Mouse (Mus musculus) NIH3T3 (cell line): ENCODE results near the gene Ap1g2.
A peak's percentile ranks its signal among the peaks of the same experiment; 100 is the strongest.

Experiments
- DNase-seq: peaks from one replicate; pipeline ENCODE4 v3.0.0-alpha.2; 2012; ENCODE audit warnings: low read depth

Ap1g2 gene

DNA sequence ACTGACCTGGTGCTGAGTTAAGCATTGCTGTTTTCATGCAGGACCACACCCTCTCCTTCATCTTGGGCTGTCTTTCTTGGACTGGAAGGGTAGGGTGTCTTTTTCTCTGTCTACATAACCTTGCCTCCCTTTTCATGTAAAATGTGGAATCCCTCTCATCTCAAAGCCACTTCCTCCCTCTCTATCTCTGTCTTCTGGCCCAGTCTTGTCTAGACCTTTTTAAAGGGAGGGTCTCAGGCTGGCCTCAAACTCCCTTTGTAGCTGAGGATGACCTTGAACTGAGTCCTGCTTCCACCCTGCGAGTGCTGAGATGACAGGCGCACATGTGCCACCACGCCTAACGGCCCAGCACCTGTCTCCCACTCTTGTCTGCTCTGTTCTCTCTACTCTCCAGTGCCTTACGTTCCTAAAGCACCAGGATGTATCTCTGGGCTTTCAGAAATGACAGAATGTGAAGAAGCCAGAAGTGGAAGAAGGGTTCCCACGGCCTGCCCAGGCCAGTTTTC lies 20.3 kb downstream of the Ap1g2 start:
- no peak for DNase-seq

DNA sequence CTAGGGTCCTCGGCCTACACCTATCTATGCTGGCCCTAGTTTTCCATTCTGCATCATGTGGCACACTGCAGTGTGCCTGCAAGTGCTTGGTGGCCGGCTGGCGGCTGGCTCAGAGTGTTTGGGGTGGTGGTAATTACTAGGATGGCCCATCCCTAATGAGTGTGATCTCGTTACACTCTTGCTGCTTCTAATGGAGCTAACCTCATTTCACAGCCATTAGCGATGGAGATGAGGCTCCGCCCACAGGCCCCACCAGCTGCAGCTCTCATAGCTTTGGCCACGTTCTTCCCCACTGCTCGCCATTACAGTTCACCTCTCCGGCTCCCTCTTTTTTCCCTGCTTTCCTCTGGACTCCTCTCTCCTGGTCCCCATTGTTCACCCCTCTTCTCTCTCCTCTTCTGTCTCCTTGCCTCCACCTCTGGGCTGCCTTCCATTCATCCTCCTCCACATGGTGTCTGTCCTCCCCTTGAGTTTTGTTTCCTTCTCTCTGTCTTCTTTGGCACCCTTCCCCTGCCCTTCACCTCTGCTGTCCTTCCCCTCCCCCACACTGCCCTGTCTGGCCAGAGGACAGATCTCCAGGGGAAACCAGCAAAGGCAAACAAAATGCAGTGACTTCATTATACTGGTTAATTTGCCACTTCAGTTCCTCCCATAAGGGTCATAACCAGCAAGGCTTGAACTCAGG lies 20.9 kb downstream of the Ap1g2 start:
- no peak for DNase-seq

GRCm38 (mm10) chr14:55083481-55083880 lies 22.9 kb downstream of the Ap1g2 start:
- DNase-seq: peak; percentile 15

DNA sequence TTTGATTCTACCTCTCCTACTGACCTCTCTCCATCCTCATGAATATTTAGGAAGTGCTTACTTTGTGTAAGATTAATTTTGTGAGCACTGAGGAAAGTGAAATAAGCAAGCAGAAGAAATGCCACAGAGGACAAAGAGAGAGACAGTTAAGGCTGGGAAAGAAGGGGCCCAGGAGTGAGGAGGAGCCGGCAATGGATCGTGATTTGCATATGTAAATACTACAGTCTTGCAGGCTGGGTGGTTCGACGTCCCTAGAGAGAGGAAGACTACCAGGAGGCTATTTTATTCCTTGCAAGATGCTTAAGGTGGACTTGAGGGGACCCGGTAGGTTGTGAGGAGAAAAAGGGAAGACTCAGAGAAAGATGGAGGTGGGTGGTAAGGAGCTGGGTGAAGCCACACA lies 25.3 kb downstream of the Ap1g2 start:
- DNase-seq: no peak

- DNase-seq: peak; percentile 74
Measured at GRCm38 (mm10) chr14:55079214-55079970, 27.0 kb downstream of the Ap1g2 start.

DNA sequence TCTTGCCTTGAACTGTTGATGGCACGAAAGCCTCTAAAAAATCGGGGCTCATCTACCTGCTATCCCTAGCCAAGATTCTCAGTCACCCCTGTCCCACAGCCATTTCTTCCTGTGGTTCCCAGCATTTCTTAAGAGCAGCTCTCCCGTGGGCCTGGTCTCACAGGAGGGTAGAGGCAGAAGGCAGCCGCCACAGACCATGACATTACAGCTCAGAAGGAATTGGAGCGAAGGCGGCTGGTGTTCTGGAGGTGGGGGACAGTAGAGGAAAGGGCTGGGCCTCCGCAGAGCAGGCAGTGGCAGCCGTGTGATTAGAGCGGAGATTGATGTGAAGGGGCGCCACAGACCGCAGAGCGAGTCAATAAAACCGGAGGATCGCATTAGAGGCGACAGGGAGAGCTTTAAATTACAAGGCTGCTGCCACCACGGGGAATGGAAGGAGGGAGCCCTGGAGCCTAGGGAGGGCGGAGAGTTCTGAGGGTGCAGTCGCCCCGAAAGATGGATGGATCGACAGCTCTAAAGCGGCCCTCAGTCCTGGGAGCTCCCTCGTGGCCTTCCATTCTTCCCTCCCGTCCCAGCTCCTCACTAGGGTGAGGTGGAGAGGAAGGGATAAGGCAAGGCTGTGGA lies 27.9 kb downstream of the Ap1g2 start:
- DNase-seq: no peak

DNA sequence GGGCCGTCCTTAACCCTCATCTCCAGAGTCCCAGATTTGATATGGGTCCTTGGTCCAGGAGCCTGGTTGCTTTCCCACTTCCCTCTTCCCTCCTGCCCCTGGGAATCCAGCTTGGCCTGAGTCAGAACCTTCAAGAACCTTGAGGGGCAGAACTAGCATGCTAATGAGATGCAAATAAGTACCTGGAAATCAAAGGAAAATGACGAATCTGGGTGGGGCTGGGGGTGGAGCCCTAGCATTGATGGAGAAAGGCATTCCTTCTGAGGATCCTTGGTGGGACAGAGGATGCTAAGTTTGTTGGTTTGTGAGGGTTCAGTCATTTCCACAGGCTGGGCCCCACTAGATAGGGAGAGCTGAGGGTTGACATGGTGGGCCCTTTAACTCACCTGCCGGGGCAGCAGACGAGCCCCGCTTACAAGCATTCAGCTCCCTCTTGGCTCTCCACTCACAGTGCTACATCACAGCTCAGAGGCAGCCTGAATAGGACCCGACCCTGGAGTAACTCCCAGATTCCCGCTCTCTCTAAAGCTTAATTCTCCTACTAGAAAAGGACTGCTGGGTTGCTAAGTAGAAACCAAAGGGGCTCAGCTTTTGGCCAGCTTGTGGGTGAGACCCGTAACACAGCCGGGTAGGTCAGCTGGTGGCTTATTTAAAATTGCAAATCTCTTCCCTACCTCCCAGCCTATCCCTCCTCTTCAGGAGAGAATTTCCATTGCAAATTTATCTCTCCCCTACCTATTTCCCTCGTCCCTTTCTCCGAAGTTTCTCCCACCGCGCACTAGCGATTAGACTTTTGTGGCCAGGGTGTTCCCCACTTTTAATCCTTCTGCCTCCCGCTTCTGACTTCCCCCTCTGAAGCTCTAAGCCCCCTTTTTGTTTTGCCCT lies 28.7 kb downstream of the Ap1g2 start:
- no peak for DNase-seq

DNA sequence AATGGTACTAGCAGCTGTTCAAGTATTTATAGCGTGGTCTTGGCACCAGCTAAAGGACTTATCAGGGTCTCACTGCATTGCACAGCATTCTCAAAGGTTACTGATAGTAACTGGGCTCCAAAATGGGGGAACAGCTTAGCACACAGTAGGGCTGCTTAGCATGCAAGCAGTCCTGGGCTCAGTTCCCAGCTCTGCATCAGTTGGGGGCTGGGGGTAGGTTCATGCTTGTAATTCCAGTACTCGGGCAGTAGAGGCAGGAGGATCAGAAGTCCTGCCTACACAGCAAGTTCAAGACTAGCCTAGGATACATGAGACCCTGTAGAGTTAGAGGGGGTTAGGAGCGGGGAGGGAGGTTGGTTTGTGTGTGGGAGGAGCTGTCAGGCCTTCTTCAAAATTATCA lies 29.4 kb downstream of the Ap1g2 start:
- DNase-seq: no peak

- DNase-seq: no peak
Measured at GRCm38 (mm10) chr14:55076224-55076623, 30.2 kb downstream of the Ap1g2 start.

GRCm38 (mm10) chr14:55074416-55074815 lies 32.0 kb downstream of the Ap1g2 start:
- no peak for DNase-seq

DNA sequence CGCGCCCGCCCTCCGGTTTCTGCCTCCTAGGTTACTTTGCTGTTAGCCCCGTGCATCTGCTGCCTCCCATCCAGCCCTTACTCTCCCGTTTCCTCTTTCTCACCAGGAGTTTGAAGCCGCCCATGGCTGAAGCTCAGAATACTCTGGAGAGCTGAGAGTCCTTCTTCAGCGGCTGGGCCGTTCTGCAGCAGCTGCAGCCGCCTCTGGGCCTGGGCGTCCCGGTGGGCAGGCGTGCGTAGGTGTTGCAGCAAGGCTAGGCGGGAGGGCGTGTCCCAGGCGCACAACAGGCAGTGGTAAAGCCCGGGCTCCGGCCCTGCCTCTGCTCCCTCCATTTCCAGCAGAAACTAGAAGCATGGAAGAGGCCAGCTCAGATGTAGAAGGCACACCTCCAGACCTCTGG lies 34.6 kb downstream of the Ap1g2 start:
- DNase-seq: no peak

- DNase-seq: no peak
Measured at GRCm38 (mm10) chr14:55066042-55066441, 40.4 kb downstream of the Ap1g2 start.

GRCm38 (mm10) chr14:55065391-55065790 lies 41.0 kb downstream of the Ap1g2 start:
- DNase-seq: no peak

GRCm38 (mm10) chr14:55064481-55065370 lies 41.7 kb downstream of the Ap1g2 start:
- DNase-seq: no peak

DNA sequence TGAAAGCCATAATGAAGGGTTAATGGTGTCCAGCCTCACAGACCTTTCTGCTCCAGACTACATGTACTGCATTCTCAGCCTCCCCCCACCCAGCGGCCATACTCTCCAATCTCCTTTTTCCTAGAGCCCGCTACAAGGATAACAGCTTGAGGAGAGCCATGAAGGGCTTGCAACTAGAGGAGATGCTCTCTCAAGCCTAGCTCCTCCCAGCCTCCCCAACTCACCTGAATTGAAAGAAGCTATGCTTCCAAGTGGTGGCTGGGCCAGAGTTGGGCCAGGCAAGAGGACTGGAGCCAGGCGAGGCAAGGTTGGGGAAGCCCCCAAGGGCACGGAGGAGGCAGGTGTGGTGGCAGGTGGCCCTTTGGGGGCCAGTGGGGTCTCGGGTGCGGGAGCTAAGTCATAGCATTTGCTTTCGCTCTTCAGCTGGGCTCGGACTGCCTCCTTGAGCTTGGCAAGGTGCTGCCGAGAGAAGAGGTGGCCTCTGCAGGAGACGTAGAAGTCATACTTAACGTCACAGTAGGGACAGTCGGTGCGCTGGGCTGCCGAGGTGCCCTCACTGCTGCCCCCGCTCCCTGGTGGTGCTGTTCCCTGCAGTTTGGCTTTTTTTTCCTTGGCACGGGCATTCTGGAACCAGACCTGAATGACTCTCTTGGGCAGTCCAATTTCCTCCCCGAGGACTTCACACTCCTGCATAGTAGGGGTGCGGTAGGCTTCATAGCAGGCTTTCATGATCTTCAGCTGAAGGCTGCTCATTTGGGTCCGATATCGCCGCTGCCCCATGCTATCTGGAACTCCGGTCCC lies 42.6 kb downstream of the Ap1g2 start:
- DNase-seq: no peak

DNA sequence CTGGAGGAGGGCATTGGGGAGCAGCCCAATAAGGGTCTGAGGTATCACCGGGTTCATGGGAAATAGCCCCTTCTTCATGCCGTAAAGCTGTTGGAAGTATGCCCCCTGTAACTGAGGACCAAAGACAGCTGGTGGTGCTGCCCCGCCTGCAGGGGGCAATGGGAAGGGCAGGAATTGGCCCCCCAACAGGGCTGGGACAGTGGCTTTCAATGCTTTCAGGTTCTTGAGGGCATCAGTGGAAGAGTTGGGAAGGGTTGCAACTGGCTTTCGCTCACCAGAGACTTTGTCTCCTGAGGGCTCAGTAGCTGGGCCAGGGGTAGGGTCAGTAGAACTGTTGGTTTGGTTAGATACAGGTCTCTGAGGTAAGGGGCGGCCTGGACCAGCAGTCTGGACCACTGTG lies 43.3 kb downstream of the Ap1g2 start:
- no peak for DNase-seq

DNA sequence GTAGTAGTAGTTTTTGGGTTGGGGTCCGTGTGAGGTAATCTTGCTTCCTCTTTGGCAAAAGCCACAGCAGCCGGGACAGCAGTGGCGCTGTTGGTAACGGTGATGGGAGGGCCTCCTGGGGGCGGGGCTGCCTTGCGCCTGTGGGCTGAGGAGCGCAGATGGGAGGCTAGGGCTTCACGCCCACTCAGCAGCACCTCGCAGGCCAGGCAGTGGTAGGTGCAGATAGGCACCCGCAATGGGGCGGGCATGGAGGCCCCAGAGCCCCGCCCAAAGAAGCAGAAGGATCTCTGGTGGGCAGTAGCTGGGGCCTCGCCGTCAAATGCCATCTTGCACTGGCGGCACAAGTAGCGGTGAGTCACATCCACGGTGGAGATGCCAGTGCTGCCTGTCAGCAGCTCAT lies 43.8 kb downstream of the Ap1g2 start:
- DNase-seq: no peak

- DNase-seq: no peak
Measured at GRCm38 (mm10) chr14:55061845-55062244, 44.5 kb downstream of the Ap1g2 start.

DNA sequence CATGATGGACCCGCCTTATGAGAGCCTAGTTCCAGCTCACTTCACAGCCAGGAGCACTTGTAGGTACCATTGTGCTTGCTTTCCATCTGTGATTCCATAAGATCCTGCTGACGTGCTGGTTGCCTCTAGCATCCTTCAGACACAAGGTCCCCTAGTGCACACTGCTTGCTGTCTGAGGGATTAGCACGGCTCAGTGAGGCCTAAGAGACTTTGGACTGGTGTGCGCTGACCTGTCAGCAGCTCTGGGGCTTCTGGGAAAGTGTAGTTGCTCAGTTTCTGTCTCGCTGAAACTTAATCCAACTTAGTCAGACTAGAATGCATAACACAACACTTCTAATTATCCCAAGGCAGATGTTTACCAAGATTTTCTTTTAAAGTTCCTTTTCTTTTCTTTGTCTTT lies 46.5 kb downstream of the Ap1g2 start:
- DNase-seq: no peak

- DNase-seq: no peak
Measured at GRCm38 (mm10) chr14:55059009-55059408, 47.4 kb downstream of the Ap1g2 start.
